Mouse (Mus musculus): ENCODE results near the gene Dhrs9.

Dhrs9 gene

DNA sequence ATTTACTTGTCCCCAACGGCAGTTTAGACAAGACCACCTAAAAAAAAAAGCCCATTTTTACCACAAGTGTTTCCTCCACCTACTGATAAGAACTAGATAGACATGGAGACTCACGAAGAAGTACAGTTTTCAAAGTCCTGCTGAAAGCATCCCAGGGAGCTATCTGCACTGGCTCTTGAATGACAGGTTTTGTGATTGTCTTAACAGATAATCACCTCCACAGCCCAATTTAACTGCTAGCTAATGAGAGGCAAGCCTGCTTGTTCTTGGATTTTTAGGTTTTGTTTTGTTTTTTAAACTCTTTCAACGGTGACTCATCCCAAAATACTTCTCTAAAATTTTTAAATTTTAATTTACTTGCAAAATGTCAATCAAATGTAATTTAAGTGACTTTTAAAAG is 61.4 kb downstream of the Dhrs9 start:
- Histone ChIP-seq H3K27me3 (ENCODE audit: insufficient read depth, low read length) (no peaks in the 10 kb centered on the region), H3K36me3 (ENCODE audit: insufficient read depth, low read length) (peaks cover 52% of the 10 kb centered on the region), H3K4me3 (replicated peaks; ENCODE audit: low read length) (no peak overlapping the region), H3K9me3 (ENCODE audit: low read length) (no peaks in the 10 kb centered on the region), H3K4me1 (replicated peaks; ENCODE audit: low read depth, low read length) (no peaks in the 10 kb centered on the region)
- TF ChIP-seq POU5F1 (IDR thresholded peaks at IDR 0.05; ENCODE audit: borderline replicate concordance, low read length): no peak
- TF ChIP-seq CTCF (conservative IDR thresholded peaks at IDR 0.05; ENCODE audit: low read length): no peak
- TF ChIP-seq NANOG (IDR thresholded peaks at IDR 0.05; ENCODE audit: borderline replicate concordance, low read length): no peak

DNA sequence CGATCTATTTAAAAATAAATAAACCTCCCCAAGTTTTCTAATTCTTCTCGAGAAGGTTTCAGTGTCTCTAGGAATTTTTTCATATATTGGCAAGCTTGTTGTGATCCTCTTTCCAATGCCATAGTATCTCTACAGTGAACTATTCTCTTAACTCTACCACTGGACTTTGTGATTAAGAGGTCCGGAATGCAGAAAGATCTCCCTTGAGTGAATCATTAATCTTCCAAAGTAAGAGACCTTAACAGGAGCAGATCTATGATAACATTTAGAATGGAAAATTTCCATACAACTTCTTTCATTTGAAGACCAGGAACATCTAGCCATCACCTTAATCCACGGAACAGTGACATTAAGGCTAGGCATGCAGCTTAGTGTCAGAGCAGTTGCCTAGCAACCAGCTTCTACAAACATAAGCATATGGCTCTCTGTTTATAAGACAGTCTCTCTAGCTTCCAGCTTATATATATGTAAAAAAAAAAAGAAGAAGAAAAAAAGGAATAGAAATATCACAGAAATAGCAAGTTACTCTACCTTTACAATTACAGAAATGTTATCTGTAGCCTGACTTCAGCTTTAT is 65.7 kb downstream of the Dhrs9 start:
- no peaks in the 10 kb centered on the region for H3K9me3 ChIP-seq (ENCODE audit: low read length)
- no peaks in the 10 kb centered on the region for H3K4me1 ChIP-seq (replicated peaks; ENCODE audit: low read depth, low read length)
- no peaks in the 10 kb centered on the region for H3K27me3 ChIP-seq (ENCODE audit: insufficient read depth, low read length)
- TF ChIP-seq POU5F1 (IDR thresholded peaks at IDR 0.05; ENCODE audit: borderline replicate concordance, low read length) (no peak), NANOG (IDR thresholded peaks at IDR 0.05; ENCODE audit: borderline replicate concordance, low read length) (no peak), CTCF (conservative IDR thresholded peaks at IDR 0.05; ENCODE audit: low read length) (no peak)
- H3K36me3 ChIP-seq (ENCODE audit: insufficient read depth, low read length): peaks cover 44% of the 10 kb centered on the region
- H3K4me3 ChIP-seq (replicated peaks; ENCODE audit: low read length): no peak overlapping the region

DNA sequence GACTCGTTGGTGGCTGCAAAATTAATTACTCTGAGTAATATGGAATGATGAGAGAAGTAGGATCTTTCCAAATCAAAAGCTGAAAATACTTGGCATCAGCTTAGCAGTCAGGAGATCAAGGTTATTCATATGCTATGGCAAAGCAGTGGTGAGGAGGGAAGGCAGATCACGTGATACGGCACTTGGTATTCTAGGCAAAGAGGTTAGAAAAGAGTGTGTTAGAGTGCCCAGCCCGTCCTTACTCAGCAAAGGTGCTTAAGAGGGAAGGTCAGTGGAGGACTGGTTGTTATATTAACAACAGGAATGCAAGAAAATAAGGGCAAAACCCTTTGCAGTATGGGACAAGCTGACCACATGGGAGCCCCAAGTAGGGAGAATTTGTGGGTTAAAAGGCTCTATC is 68.3 kb downstream of the Dhrs9 start:
- no peaks in the 10 kb centered on the region for H3K27me3 ChIP-seq (ENCODE audit: insufficient read depth, low read length)
- peaks cover 54% of the 10 kb centered on the region for H3K36me3 ChIP-seq (ENCODE audit: insufficient read depth, low read length)
- no peak overlapping the region for H3K4me3 ChIP-seq (replicated peaks; ENCODE audit: low read length)
- no peaks in the 10 kb centered on the region for H3K4me1 ChIP-seq (replicated peaks; ENCODE audit: low read depth, low read length)
- TF ChIP-seq POU5F1 (IDR thresholded peaks at IDR 0.05; ENCODE audit: borderline replicate concordance, low read length) (no peak), NANOG (IDR thresholded peaks at IDR 0.05; ENCODE audit: borderline replicate concordance, low read length) (no peak), CTCF (conservative IDR thresholded peaks at IDR 0.05; ENCODE audit: low read length) (no peak)
- H3K9me3 ChIP-seq (ENCODE audit: low read length): no peaks in the 10 kb centered on the region

DNA sequence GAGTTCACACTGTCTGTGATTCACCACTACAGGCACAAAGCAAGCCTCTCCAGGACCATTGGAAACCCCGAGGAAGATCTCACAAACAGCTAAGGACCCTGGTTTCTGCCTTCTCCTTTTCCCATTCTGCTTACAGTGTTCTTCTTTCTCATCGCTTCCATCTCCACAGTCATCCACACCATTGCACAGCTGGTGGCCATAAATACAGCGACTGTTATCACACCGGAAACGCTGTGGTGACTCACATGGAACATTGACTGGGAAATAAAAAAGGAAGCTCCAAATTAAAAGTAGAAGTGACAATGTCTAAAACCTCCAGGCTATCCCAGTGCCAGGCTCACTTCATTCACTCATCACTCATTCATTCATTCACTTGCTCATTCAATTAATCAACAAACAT is 70.9 kb downstream of the Dhrs9 start:
- Histone ChIP-seq H3K27me3 (ENCODE audit: insufficient read depth, low read length) (no peaks in the 10 kb centered on the region), H3K4me1 (replicated peaks; ENCODE audit: low read depth, low read length) (no peaks in the 10 kb centered on the region), H3K4me3 (replicated peaks; ENCODE audit: low read length) (no peak overlapping the region), H3K9me3 (ENCODE audit: low read length) (no peaks in the 10 kb centered on the region), H3K36me3 (ENCODE audit: insufficient read depth, low read length) (peaks cover 75% of the 10 kb centered on the region)
- TF ChIP-seq NANOG (IDR thresholded peaks at IDR 0.05; ENCODE audit: borderline replicate concordance, low read length) (no peak), POU5F1 (IDR thresholded peaks at IDR 0.05; ENCODE audit: borderline replicate concordance, low read length) (no peak), CTCF (conservative IDR thresholded peaks at IDR 0.05; ENCODE audit: low read length) (no peak)
